Mouse (Mus musculus) embryonic stem cell, embryonic (primary cell): ENCODE measurements at regions not wholly inside any gene's neighbourhood (a gene's known extent, or its start where the extent isn't known, plus 50 kb on each side); places are given as distances from the start of the nearest gene placed in this dataset.

ENCODE experiments used
- CTCF ChIA-PET, 4 experiments: fragments of 300-600 bp in 2 of 4; fragments of 350-600 bp in 2 of 4; sonication (Branson Sonifier 250); formaldehyde crosslinking; loops; one replicate each; lab custom pipeline; 2022; ENCODE audit warnings: inconsistent platforms in 2 of 4; lab: Charles Lee
- POLR2A ChIA-PET, 4 experiments: fragments of 300-600 bp in 2 of 4; fragments of 350-600 bp in 2 of 4; sonication (Branson Sonifier 250); formaldehyde crosslinking; loops; one replicate each; lab custom pipeline; 2022; ENCODE audit warnings: antibody characterized with exemption in 4 of 4, inconsistent platforms in 1 of 4; lab: Charles Lee

GRCm38 (mm10) chr4:106249028-106249782 lies 66.8 kb upstream of the Usp24 start:
- ChIA-PET POLR2A (interaction anchor here in 2 of 4 experiments (0.6 to 1.0 kb wide), 2 partner anchors 80 to 84 kb away, joined by 3 read pairs; no protein-coding TSS in a partner anchor), CTCF (interaction anchor here in 3 of 4 experiments (0.6 to 1.4 kb wide), 5 partner anchors 14 to 280 kb away, joined by 3 read pairs; no protein-coding TSS in a partner anchor)

- ChIA-PET CTCF (no interaction called here), POLR2A (no interaction called here)
These were observed 66.0 kb upstream of the Usp24 start for GRCm38 (mm10) chr4:106250048-106250447.

GRCm38 (mm10) chr4:106251430-106251829 lies 64.6 kb upstream of the Usp24 start:
- POLR2A ChIA-PET: interaction anchor here in 1 of 4 experiments (0.7 kb wide), 1 partner anchor 70 kb away, joined by 6 read pairs; no protein-coding TSS in a partner anchor

GRCm38 (mm10) chr4:106252946-106253345 lies 63.1 kb upstream of the Usp24 start:
- CTCF ChIA-PET: no interaction called here
- POLR2A ChIA-PET: interaction anchor here in 1 of 4 experiments (0.6 to 1.0 kb wide), 2 partner anchors 9 to 245 kb away, joined by 3 to 4 read pairs; no protein-coding TSS in a partner anchor

More at GRCm38 (mm10) chr4:106251430-106251829, 64.6 kb upstream of the Usp24 start:
- CTCF ChIA-PET: no interaction called here

- ChIA-PET CTCF (interaction anchor here in 2 of 4 experiments (0.6 to 1.2 kb wide), 2 partner anchors 275 to 355 kb away, joined by 3 to 4 read pairs; no protein-coding TSS in a partner anchor), POLR2A (interaction anchor here in 1 of 4 experiments (1.5 kb wide), 1 partner anchor 11 kb away, joined by 6 read pairs; no protein-coding TSS in a partner anchor)
These were observed 61.1 kb upstream of the Usp24 start for GRCm38 (mm10) chr4:106254761-106255475.

GRCm38 (mm10) chr4:106255959-106256609 lies 59.9 kb upstream of the Usp24 start:
- ChIA-PET POLR2A (interaction anchor here in 1 of 4 experiments (1.2 to 1.5 kb wide), 2 partner anchors 12 to 79 kb away, joined by 4 to 6 read pairs; no protein-coding TSS in a partner anchor), CTCF (interaction anchor here in 1 of 4 experiments (1.2 kb wide), 1 partner anchor 274 kb away, joined by 4 read pairs; no protein-coding TSS in a partner anchor)

GRCm38 (mm10) chr4:106261404-106261803 lies 54.6 kb upstream of the Usp24 start:
- ChIA-PET POLR2A (interaction anchor here in 2 of 4 experiments (0.9 to 1.2 kb wide), 2 partner anchors 17 to 18 kb away, joined by 3 read pairs; no protein-coding TSS in a partner anchor), CTCF (interaction anchor here in 3 of 4 experiments (0.5 to 1.7 kb wide), 3 partner anchors 268 to 837 kb away, joined by 4 to 10 read pairs (median 6); no protein-coding TSS in a partner anchor)

- POLR2A ChIA-PET: interaction anchor here in 2 of 4 experiments (0.6 to 0.9 kb wide), 2 partner anchors 17 to 46 kb away, joined by 3 read pairs; no protein-coding TSS in a partner anchor
These were observed 54.0 kb upstream of the Usp24 start for GRCm38 (mm10) chr4:106261901-106262560.

GRCm38 (mm10) chr4:106262751-106263725 lies 53.0 kb upstream of the Usp24 start:
- POLR2A ChIA-PET: interaction anchor here in 1 of 4 experiments (0.6 kb wide), 1 partner anchor 45 kb away, joined by 3 read pairs; no protein-coding TSS in a partner anchor
- CTCF ChIA-PET: interaction anchor here in 1 of 4 experiments (0.9 to 1.7 kb wide), 2 partner anchors 14 to 267 kb away, joined by 3 to 6 read pairs; no protein-coding TSS in a partner anchor

More at GRCm38 (mm10) chr4:106261901-106262560, 54.0 kb upstream of the Usp24 start:
- CTCF ChIA-PET: interaction anchor here in 3 of 4 experiments (0.5 to 1.7 kb wide), 3 partner anchors 268 to 837 kb away, joined by 4 to 10 read pairs (median 6); no protein-coding TSS in a partner anchor
